Mouse (Mus musculus) heart, adult 2 months (tissue): ENCODE data around the gene Rbm26.

Experiments used
- CTCF ChIP-seq: fragments of 200-600 bp; IDR thresholded peaks from 2 replicates; pipeline ENCODE4 v1.8.1; 2022; ENCODE audit warnings: antibody characterized with exemption, mild to moderate bottlenecking, moderate library complexity
- POLR2A ChIP-seq: fragments of 200-500 bp; IDR thresholded peaks from 2 replicates; pipeline ENCODE4 v1.6.1; 2011; ENCODE audit warnings: mild to moderate bottlenecking, low read depth, low read length, control low read depth; ENCODE audit not compliant: insufficient read depth

- TF ChIP-seq POLR2A, result no peak
- no peak for TF ChIP-seq CTCF
These were observed 115.9 kb downstream of the Rbm26 start for GRCm38 (mm10) chr14:105061230-105061629.
